Mouse (Mus musculus) thymus, postnatal 14 days (tissue): Measurements from ENCODE around the gene Rfx5.
"Not testable (repeated sequence)": the region's sequence is repeated elsewhere in the genome, so short reads cannot be mapped to it uniquely, and the experiment has no call there.

ENCODE experiments used
- DNase-seq: peaks from one replicate; pipeline ENCODE4 v3.0.0; 2021

Gene Rfx5

GRCm38 (mm10) chr3:94953764-94954616, at the start of gene Rfx5:
Gene Rfx5, plus strand, starts transcription at chr3:94954075.
- DNase-seq = peak; percentile 92

GRCm38 (mm10) chr3:94904759-94905158, 49.1 kb upstream of the Rfx5 start:
- DNase-seq = not testable (repeated sequence)

GRCm38 (mm10) chr3:94906482-94906881, 47.4 kb upstream of the Rfx5 start:
- DNase-seq = no peak

- DNase-seq = no peak
Observed at GRCm38 (mm10) chr3:94911050-94911693, 42.7 kb upstream of the Rfx5 start.

- DNase-seq = no peak
Observed at GRCm38 (mm10) chr3:94913801-94914200, 40.1 kb upstream of the Rfx5 start.

- DNase-seq = peak; percentile 21
Observed at GRCm38 (mm10) chr3:94915903-94916741, 37.8 kb upstream of the Rfx5 start.

GRCm38 (mm10) chr3:94917816-94918361, 36.0 kb upstream of the Rfx5 start:
- DNase-seq = no peak

- DNase-seq = no peak
Observed at GRCm38 (mm10) chr3:94918845-94919244, 35.0 kb upstream of the Rfx5 start.

GRCm38 (mm10) chr3:94921104-94921503, 32.8 kb upstream of the Rfx5 start:
- no peak for DNase-seq

- DNase-seq = no peak
Observed at GRCm38 (mm10) chr3:94922333-94922732, 31.5 kb upstream of the Rfx5 start.

- DNase-seq = no peak
Observed at GRCm38 (mm10) chr3:94924688-94925087, 29.2 kb upstream of the Rfx5 start.

GRCm38 (mm10) chr3:94926301-94926736, 27.6 kb upstream of the Rfx5 start:
- not testable (repeated sequence) for DNase-seq

GRCm38 (mm10) chr3:94928979-94929378, 24.9 kb upstream of the Rfx5 start:
- not testable (repeated sequence) for DNase-seq

GRCm38 (mm10) chr3:94930386-94931266, 23.2 kb upstream of the Rfx5 start:
- DNase-seq = not testable (repeated sequence)

GRCm38 (mm10) chr3:94931427-94932082, 22.3 kb upstream of the Rfx5 start:
- not testable (repeated sequence) for DNase-seq

GRCm38 (mm10) chr3:94932279-94932678, 21.6 kb upstream of the Rfx5 start:
- DNase-seq = not testable (repeated sequence)

- DNase-seq = no peak
Observed at GRCm38 (mm10) chr3:94932809-94933564, 20.9 kb upstream of the Rfx5 start, which contains the start of gene Selenbp1. Gene Selenbp1, plus strand, starts transcription at chr3:94933056.

GRCm38 (mm10) chr3:94933604-94934003, 20.3 kb upstream of the Rfx5 start:
- DNase-seq = not testable (repeated sequence)

GRCm38 (mm10) chr3:94934564-94934963, 19.3 kb upstream of the Rfx5 start:
- DNase-seq = not testable (repeated sequence)

GRCm38 (mm10) chr3:94935332-94935731, 18.5 kb upstream of the Rfx5 start:
- DNase-seq = not testable (repeated sequence)
